Mouse (Mus musculus): ENCODE measurements around the gene Gm8104. TPM values are rescaled to one million over a fixed set of nuclear protein-coding genes. Genes with fewer than 3 reads are reported as not detected.

The Gm8104 gene
- polyA plus RNA-seq (2012; rRNA removed): not detected in 2 replicates

DNA sequence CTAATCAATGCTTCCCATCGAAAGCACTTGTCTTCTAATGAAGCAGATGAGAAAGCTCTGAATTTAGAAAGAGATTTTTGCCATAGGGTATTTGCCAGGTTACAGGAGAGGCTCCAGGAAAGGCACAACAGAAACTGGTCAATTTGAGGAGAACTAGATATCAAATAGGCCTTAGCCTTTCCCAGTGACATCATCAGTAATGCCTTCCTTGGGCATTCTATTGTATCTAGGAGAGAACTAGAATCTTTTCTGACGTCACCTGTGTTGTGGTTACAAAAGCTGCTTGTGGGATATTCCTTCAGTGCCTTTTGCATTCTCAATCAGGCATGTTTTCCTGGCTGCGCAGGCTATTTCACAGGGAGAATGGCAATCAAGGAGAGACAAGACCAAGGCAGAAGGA, at the start of gene Gm8104:
Gene Gm8104, plus strand, starts transcription at position 301 of the 400 bp plus-strand sequence.

DNA sequence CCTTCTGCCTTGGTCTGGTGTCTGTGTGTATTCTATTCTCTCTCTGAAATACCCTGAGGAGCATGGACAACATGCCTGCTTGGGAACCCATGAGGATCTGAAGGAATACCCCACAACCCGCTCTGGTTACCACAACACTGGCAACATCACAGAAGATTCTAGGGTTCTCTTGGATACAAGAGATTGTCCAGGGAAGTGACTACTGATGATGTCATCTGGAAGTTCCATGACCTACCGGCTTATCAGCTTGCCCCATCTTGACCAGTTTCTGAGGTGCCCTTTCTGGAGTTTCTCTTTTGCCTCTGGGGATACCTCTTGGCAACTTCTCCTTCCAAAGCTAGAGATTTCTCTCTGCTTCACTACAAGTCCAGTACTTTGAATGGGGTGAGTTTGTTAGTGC, 23.9 kb upstream of the Gm8104 start, which contains the start of gene Gm8094:
Gene Gm8094, minus strand, starts transcription at position 101 of the 400 bp plus-strand sequence.

Other genes with a start within 250 kb of the Gm8104 start
- not detected in 2 replicates for gene Gm21977, start 247.1 kb upstream of the Gm8104 start, polyA plus RNA-seq (2012; rRNA removed)
- gene Gm8082, start 107.0 kb upstream of the Gm8104 start, polyA plus RNA-seq (2012; rRNA removed): not detected in 2 replicates
- not detected in 2 replicates for gene Gm10376, start 85.0 kb upstream of the Gm8104 start, polyA plus RNA-seq (2012; rRNA removed)
- not detected in 2 replicates for gene Gm8094, start 24.0 kb upstream of the Gm8104 start, polyA plus RNA-seq (2012; rRNA removed)
- gene Gm7233, start 79.3 kb downstream of the Gm8104 start, polyA plus RNA-seq (2012; rRNA removed): not detected in 2 replicates
- not detected in 2 replicates for gene Gm8122, start 134.7 kb downstream of the Gm8104 start, polyA plus RNA-seq (2012; rRNA removed)
- gene Gm8126, start 158.0 kb downstream of the Gm8104 start, polyA plus RNA-seq (2012; rRNA removed): not detected in 2 replicates
- not detected in 2 replicates for gene Gm9732, start 174.4 kb downstream of the Gm8104 start, polyA plus RNA-seq (2012; rRNA removed)
- gene Gm8127, start 193.2 kb downstream of the Gm8104 start, polyA plus RNA-seq (2012; rRNA removed): not detected in 2 replicates
- not detected in 2 replicates for gene 1700001F09Rik, start 247.2 kb downstream of the Gm8104 start, polyA plus RNA-seq (2012; rRNA removed)